Mouse (Mus musculus) bone marrow, adult 2 months (tissue): ENCODE results near the gene Srsf4. TPM values are rescaled to one million over a fixed set of nuclear protein-coding genes. Genes with fewer than 3 reads are reported as not detected.

Experiments used
- H3K27ac ChIP-seq: fragments of 200-500 bp; 2 replicates; pipeline ENCODE4 v1.5.1; 2012; ENCODE audit warnings: low read depth, mild to moderate bottlenecking, control low read depth, inconsistent platforms, low read length; ENCODE audit not compliant: control insufficient read depth, poor library complexity, insufficient read depth
- H3K4me1 ChIP-seq: fragments of 200-500 bp; 2 replicates; pipeline ENCODE4 v1.6.1; 2011; ENCODE audit warnings: low read length; ENCODE audit not compliant: control insufficient read depth, insufficient read depth
- H3K4me3 ChIP-seq: fragments of 200-500 bp; replicated peaks from 2 replicates; pipeline ENCODE3; 2011; ENCODE audit warnings: mild to moderate bottlenecking, low read depth, low read length, control low read depth; ENCODE audit not compliant: control insufficient read depth
- CTCF ChIP-seq: fragments of 200-500 bp; IDR thresholded peaks from 2 replicates; pipeline ENCODE4 v1.5.1; 2011; ENCODE audit warnings: low read length, control low read depth; ENCODE audit not compliant: control insufficient read depth, insufficient read depth
- POLR2A ChIP-seq: fragments of 200-500 bp; IDR thresholded peaks from 2 replicates; pipeline ENCODE4 v1.6.1; 2011; ENCODE audit warnings: low read depth, mild to moderate bottlenecking, control low read depth, low read length, borderline replicate concordance; ENCODE audit not compliant: control insufficient read depth
- WGBS: fragments of 180-500 bp; shearing (Covaris S2); methylation state at CpG from one replicate; pipeline ENCODE4 v1.1.7; 2018; 5-methylcytosine and 5-hydroxymethylcytosine counted together
- polyA plus RNA-seq: library from polyadenylated mRNA; stranded (reverse); fragments of >200 nt; gene quantifications from 2 replicates; pipeline ENCODE4 v1.2.4, GENCODE M21; 2011; ENCODE audit warnings: low replicate concordance; ENCODE audit not compliant: missing spikeins, insufficient read depth, insufficient read length

Srsf4 gene
- polyA plus RNA-seq, 1 experiment: 72.5 TPM

DNA sequence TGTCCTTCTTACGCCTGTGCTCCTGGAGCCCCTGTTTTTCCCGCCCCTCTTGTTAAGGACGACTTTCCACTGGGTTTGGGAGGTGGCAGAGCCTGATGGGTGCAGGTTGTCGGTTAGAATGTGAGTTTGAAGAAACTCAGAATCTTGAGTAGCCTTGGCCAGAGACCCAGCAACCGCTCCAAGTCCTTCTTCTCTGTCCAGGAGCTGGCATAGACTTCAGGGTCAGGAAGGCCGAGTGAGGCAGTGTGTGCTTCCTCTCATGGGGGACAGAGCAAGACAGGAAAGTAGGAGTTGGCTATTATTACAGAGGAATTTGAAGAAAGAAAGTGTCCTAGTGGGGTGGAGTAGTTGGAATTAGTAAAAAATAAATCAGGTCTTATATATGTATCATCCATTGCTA lies 10.2 kb downstream of the Srsf4 start:
- Histone ChIP-seq H3K4me1 (no peaks in the 10 kb centered on the region; the same call in 1 of the 2 replicates), H3K27ac (no peak overlapping the region), H3K4me3 (no peak overlapping the region)
- TF ChIP-seq POLR2A (no peak), CTCF (no peak)
- WGBS: 79% methylated on average over 6 of the region's 6 CpGs

DNA sequence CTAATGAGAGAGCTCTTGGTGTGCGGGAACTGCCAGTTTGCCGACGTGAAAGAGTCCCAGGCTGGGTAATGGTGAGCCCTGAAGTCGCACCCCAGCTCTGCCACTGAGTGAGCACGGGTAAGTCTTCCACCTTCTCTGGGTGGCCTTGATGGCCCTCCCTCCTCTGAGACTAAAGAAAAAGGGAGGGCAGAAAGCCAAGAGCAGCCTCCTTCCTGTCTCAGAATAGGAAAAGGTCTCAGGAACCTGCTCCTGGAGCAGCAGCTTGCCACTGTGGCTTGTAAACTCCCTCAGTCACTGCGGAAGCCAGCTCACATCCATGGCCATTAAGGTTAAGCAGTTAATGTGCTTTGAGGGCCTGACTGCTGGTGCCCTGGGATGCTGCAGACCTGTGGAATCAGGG lies 12.0 kb downstream of the Srsf4 start:
- TF ChIP-seq CTCF (no peak), POLR2A (no peak)
- no peak overlapping the region for H3K27ac ChIP-seq
- WGBS: 81% methylated on average over 6 of the region's 6 CpGs
- no peak overlapping the region for H3K4me3 ChIP-seq
- no peaks in the 10 kb centered on the region; the same call in 1 of the 2 replicates for H3K4me1 ChIP-seq

DNA sequence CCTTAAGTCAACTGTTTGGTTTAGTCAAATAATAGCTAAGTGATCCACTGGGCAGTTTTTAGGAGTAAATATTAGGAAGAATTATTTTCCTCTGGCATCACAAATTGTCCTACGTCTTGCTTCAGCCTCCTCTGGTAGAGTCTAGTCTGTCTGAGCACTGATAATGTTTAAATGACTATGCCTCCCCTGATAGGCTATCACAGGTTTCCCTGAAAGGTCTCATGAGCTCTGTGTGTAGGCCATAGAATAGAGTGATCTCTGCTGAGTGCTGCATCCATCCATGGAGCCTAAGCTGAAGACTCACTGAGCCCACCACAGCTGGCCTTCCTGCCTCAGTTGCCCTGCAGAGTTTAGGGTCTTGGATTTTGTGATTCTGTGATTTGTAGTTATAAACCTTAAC lies 15.1 kb downstream of the Srsf4 start:
- Histone ChIP-seq H3K4me1 (no peaks in the 10 kb centered on the region; the same call in 1 of the 2 replicates), H3K4me3 (no peak overlapping the region), H3K27ac (no peak overlapping the region)
- no peak for TF ChIP-seq POLR2A
- no peak for TF ChIP-seq CTCF
- WGBS: 58% methylated on average over 1 of the region's 1 CpGs

DNA sequence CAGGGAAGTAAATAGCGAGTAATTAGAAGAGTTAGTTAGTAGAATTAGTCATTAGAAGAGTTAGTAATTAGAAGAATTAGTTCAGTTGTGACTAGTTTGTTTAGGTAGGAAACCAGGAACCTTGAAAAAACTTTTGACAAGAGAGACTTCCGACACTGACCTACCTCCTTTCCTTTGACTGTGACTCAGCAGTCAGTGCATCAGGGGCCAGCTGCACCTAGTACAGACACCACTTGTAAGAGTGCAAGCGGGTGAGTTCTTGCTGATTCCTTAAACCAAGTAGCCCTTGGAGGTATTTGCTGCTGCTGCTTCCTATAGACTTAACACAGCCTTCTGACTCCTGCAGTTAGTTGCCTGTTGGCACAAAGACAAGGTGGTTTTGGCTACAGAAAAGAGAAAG lies 17.3 kb downstream of the Srsf4 start:
- no peak overlapping the region for H3K4me3 ChIP-seq
- TF ChIP-seq POLR2A: no peak
- TF ChIP-seq CTCF: no peak
- WGBS: 39% methylated on average over 3 of the region's 3 CpGs
- H3K27ac ChIP-seq: no peak overlapping the region
- H3K4me1 ChIP-seq: no peaks in the 10 kb centered on the region; the same call in 1 of the 2 replicates

DNA sequence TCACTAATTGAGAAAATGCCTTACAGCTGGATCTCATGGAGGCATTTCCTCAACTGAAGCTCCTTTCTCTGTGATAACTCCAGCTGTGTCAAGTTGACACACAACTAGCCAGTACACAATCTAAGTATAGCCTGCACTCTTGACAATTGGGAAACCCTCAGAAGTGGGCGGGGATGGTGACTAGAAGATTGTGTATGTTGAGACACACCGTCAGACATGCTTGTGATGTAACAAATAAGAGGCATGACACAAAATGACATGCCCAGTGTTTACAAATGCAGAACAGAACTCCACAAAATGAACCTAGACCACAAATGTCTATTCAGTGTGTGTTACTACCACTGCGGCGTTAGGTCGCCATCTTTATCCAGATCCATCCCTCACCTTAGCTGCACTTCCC lies 23.7 kb downstream of the Srsf4 start:
- H3K4me3 ChIP-seq: no peak overlapping the region
- H3K4me1 ChIP-seq: no peaks in the 10 kb centered on the region
- WGBS: 84% methylated on average over 5 of the region's 5 CpGs
- no peak overlapping the region for H3K27ac ChIP-seq
- no peak for TF ChIP-seq POLR2A
- TF ChIP-seq CTCF: no peak

DNA sequence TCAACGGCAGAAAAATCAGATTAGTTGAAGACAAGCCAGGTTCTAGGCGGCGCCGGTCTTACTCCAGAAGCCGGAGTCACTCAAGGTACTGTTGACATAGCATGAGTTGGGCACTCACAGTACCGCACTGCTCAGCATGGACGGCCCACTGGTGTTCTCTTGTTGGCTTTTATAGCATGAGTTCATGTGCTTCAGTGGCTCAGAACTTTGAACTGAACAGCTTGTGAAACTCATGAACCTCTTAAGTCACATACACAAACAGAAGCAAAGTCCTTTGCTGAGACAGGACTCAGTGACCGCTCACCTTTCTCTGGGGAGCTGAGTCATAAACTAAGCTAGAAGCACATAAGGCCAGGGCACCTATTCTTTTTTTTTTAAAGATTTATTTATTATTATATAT lies 24.4 kb downstream of the Srsf4 start:
- WGBS: 97% methylated on average over 8 of the region's 8 CpGs

DNA sequence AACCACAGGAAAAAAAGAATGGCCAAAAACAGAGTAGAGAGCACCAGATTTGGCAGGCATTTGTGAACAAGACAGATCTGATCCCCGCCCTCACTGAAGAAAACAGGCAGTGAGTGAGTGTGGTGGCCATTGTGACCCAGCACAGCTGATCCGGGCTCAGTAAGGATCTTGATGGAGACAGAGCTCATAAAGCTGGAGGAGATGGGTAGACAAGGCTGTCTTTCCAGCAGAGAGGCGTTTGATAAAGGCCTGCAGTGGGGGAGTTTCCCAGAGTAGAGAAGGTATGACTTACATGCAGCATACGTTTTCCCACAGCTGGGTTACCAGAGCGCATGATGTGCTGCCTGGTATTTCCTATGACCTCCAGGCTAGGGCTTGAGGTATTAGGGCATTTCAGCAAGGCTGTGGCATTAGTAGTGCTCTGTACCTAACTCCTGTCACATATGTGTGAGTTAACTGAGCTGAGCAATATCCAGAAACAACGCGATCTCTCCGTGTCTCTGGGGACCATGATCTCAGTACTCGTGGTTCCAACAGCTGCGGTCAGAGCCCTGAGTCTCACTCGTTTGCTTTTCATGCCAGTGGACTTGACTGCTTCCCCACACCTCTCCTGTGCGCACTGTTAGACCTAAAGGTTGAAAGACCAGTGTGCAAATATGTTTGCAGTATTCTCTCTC lies 25.2 kb downstream of the Srsf4 start:
- Histone ChIP-seq H3K4me1 (no peaks in the 10 kb centered on the region), H3K4me3 (no peak overlapping the region), H3K27ac (no peak overlapping the region)
- 92% methylated on average over 12 of the region's 12 CpGs for whole genome bisulfite sequencing
- TF ChIP-seq CTCF (no peak), POLR2A (no peak)

More for the DNA sequence above, 24.4 kb downstream of the Srsf4 start:
- TF ChIP-seq CTCF (no peak), POLR2A (no peak)
- H3K4me3 ChIP-seq: no peak overlapping the region
- H3K4me1 ChIP-seq: no peaks in the 10 kb centered on the region
- no peak overlapping the region for H3K27ac ChIP-seq

DNA sequence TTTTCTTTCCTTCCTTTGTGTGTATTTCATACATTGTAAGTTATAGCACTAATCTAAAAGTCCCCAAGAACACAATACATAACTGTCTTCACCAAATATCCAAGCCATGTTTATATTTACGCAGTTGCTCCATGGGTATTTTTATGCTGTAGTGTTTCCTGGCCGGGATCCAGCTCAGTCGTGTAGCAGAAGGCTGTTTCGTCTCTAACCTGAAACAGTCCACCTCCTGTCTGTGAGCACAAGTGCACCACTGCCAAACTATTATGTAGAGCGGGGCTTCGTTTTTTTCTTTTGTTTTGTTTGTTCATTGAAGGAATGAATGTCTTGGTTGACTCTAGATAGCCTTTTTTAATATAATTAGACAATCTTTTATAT lies 25.8 kb downstream of the Srsf4 start:
- Histone ChIP-seq H3K4me3 (no peak overlapping the region), H3K27ac (no peak overlapping the region), H3K4me1 (no peaks in the 10 kb centered on the region)
- WGBS: 89% methylated on average over 6 of the region's 6 CpGs
- TF ChIP-seq CTCF (no peak), POLR2A (no peak)

DNA sequence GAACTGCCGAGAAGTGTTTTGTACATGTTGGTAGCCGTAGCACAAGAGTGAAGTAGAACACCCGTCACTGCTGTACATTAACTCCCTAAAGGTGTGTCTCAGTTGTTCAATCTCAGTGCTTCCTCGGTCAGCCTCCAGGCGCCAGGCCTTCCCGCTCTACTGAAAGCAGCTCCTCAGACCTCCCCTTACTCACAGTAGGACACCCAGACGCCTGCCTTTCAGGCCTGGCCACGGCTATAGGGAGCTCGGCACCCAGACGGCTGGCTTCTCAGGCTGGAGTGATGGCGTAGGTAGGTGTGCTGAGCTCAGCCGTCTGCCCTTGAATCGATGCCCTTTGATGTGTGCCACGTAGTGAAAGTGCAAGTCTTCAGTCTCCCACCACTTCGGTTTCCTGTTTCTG lies 27.7 kb downstream of the Srsf4 start:
- Histone ChIP-seq H3K4me3 (no peak overlapping the region), H3K27ac (no peak overlapping the region), H3K4me1 (no peaks in the 10 kb centered on the region)
- 93% methylated on average over 15 of the region's 15 CpGs for WGBS
- TF ChIP-seq POLR2A (no peak), CTCF (no peak)
